Mouse (Mus musculus) adipocyte (in vitro differentiated cells): ENCODE results near the gene Kctd21.

Experiments
- DNase-seq: peaks from one replicate; pipeline ENCODE4 v3.0.0-alpha.2; 2016; ENCODE audit warnings: low spot score

The Kctd21 gene

DNA sequence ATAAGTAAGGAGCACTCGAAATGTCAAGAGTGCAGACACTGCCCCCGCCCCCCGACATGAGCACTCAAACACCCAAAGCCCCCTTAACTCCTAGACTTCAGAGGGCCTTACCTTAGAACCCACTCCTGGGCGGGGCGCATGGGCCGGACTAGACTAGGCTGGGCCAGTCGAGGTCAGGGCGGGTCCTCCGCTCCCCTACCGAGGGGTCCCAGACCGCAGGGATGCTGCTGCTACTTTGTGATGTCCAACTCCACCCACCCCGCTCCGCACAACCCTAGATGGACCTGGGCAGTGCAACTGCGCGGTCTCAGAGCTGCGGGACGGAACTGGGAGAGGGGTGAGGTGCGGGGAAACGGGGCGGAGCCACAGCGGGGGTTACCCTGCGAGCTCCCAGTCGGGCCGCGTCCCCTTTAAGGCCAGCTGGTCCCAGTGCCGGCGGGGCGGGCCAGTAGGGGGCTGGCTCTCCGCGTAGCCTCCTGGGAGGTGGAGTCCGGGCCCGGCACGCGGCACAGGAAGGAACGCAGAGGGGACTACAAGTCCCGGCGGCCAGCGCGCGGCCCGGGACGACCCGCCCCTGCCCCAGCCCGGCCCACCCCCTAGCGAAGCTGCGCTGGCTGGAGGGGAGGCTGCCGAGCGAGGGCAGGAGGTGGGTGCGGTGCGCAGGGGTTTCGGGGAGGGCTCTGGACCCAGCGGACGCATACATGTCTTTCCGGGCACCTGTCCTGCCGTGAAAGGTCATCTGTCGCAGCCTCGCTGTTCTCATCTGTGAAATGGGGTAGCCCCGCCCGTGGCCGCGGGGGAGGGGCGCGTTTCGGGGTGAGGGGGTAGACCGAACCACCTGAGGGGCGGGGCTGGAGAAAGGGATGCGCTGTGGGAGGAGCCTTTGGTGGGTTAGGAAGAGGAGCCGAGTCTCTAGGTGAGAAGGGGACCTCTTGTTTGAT lies at the start of gene Kctd21, which contains the start of gene Usp35:
Kctd21 (plus strand) TSS at position 602 of the 941 bp plus-strand sequence.
Usp35 (minus strand) TSS at position 295 of the 941 bp plus-strand sequence.
- DNase-seq = peak; percentile 87

DNA sequence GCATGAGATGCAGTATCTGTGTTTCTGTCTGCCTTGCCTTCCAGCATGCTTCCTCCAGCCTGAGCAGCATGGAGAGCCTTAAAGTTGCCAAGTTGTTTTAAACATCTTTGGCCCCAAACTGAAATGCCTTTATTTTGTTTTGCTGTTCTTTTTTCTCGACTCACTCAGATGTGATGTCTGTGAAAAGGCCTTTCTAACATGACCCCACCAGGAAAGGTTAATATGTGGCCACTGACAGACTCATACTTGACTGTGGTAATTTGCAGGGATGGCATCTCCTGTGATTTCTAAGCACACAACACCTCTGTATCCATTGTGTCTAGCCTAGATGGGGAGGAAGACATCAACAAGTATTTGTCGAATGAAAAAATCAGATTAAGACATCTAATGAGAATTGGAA lies 35.1 kb upstream of the Kctd21 start:
- no peak for DNase-seq

DNA sequence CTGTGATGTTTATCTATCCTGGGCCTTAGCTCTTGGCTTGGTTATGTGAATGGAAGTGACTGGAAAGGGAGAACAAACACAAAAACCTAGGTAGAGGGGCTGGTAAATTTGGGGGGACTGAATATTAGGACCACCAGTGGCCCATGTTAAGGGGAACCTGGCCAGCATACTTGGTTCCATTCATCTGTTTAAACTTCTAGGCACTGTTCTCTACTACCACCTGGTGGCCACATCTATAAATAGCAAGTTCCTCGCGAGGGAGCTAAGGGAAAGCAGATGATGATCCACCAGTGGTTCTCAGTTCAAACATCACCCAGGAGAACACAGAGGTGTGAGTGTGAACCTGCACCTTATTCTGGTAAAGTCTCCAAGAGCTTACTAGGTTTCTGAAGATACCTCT lies 34.7 kb upstream of the Kctd21 start:
- DNase-seq = peak; percentile 74

DNA sequence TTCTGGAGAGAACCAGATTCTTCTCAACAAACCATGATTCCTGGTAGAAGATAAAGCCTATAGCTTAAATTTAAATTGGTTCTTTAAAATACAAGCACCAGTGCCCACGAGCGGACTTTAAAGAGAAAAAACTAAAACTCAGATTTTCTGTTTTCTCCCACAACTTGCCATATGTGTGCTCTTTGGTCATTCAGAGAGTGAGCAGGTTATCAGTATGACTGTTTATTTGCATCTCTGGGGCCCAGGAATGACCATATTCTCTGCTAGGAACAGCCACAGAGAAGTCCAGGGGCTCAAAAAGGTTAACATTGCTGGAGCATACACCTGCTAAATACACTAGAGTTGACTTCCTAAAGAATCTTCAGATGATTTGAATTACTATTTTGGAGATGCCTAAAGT lies 33.8 kb upstream of the Kctd21 start:
- DNase-seq = no peak

DNA sequence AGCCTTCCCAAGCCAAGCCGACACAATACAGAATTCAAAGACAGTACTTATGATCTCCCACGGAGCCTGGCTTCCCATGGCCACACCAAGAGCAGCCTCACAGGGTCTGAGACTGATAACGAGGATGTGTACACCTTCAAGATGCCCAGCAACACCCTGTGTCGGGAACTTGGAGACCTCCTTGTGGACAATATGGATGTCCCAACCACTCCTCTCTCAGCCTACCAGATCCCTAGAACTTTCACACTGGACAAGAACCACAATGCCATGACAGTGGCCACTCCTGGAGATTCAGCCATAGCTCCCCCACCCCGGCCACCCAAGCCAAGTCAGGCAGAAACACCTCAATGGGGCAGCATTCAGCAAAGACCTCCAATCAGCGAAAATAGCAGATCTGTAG lies 33.2 kb upstream of the Kctd21 start:
- DNase-seq = no peak

DNA sequence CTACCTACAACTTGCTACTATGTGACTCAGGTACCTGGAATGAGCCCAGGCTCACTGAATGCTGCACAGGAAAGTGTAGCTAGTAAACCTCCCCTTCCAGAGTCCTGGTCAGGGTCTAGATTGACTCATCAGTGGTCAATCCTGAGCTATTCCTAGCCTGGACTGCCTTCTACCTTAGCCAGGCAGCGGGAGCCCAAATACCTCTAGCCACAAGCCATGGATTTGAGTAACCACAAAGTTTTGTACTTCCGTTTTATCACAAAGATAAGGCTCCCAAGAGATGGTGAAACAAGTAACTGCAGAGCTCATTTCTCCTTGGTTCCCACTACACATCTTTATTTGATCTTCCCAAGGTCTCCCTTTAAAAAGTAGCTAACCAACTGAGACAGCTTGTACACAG lies 31.2 kb upstream of the Kctd21 start:
- no peak for DNase-seq

DNA sequence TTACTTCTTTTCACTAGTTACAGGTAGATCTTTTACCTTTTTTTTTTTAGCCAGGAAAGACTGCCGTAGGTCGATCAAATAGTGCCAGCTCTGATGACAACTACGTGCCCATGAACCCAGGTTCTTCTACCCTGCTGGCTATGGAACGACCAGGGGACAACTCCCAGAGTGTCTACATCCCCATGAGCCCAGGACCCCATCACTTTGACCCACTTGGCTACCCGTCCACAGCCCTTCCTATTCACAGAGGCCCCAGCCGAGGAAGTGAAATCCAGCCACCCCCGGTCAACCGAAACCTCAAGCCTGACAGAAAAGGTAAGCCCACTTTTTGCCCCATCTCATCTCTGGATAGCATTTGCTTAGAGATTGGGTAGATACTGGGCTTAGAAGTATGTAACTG lies 30.8 kb upstream of the Kctd21 start:
- DNase-seq = no peak

DNA sequence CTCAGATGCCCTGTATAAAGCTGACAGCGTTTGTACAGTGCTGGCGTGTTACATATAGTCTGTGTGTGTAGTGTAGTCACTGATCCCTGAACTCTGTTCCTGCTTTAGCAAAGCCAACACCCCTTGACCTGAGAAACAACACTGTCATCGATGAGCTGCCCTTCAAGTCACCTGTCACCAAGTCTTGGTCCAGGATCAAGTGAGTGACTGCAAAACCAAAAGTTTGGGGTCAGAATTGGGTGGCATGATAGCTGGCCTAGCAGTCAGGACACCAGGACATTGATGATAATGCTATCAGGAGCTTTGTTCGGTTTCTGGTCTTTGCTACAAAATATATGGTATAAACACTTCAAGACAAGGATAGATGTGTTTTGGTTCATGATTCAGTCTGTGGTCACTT lies 29.9 kb upstream of the Kctd21 start:
- no peak for DNase-seq

DNA sequence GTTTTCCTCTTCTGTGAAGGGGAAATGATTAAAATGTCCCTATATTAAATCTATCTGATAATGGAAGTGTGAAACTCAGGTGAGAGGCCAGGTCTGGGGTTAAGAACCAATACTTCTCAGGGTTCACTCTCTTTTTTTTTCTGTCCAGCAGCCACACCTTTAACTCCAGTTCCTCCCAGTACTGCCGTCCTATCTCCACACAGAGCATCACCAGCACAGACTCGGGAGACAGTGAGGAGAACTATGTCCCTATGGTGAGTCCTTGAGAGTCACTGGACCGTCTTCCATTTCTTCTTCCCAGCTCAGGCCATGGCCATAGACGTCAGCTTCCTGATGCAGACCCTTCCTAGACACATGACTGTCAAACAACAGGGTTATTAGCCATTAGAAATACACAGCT lies 29.3 kb upstream of the Kctd21 start:
- no peak for DNase-seq

DNA sequence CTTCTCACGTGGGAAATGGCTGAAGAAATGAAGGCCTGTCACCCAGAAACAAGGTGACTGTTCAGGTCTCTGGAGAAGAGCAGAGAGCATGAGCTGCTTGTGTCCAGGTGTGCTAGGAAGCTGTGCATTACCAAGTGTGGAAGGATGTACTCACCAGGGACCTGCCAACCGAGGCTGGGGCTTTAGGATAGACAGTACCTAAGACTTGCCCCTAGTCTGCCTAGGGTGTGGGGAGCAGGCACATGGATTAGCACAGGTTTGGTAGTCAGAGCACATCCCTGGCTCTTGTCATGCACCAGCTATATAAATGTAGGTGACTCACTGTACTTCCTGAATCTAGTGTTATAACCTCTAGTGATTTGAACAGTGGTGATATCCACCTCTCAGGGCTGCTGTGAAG lies 28.5 kb upstream of the Kctd21 start:
- no peak for DNase-seq

DNA sequence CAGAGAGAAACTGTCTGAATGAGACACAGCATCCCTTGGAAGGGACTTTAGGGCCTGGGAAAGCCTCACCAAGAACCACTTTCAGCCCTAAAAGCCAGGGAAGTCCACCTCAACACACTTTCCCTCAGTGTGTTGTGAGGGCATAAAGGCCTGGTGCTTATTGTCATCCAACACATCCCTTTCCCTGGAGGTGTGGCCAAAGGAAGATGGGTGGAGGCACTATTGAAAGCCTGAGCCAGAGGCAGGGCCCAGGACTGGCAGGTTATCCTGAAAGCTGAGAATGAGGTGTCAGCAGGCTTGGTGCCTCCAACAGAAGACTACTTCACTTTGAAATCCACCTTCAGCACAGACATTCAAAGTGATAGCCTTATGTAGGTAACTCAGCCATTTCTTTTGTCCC lies 27.7 kb upstream of the Kctd21 start:
- DNase-seq = no peak

DNA sequence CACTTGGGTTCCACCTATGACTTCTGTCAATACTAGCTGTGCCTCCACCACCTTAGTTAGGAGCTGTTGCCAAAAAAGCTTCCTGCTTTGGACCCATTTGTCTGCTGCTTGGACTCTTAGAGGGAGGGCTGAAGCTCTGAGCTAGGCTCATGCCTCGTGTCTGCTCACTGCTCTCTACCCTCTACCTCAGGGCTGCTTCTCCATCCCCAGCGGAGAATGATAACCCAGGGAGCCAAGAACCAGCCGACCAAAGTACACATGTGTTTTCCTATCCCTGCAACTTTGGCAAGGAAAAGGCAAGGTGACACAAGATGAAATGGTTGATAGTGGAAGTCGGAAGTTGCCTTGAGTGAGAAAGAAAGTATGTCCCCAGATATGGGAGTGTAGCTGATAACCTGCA lies 26.9 kb upstream of the Kctd21 start:
- DNase-seq = no peak

DNA sequence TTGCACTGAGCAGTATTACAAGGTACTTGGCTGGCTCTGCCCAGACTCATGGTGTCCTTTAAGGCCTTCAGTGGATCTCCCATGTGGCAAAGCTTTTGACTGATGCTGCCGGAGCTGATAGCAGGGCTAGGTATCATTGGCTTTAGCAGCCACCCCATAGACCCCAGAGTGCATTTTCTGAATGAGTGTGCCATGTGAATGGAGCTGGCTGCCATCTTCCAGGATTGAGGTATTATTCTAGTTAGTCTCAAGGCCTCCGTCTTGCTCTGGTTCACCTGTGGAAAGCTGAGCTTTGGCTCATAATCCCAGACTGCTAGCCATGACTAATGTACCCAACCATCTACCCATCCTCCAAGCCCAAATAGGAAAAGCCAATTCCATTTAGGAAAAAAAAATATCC lies 25.3 kb upstream of the Kctd21 start:
- no peak for DNase-seq

DNA sequence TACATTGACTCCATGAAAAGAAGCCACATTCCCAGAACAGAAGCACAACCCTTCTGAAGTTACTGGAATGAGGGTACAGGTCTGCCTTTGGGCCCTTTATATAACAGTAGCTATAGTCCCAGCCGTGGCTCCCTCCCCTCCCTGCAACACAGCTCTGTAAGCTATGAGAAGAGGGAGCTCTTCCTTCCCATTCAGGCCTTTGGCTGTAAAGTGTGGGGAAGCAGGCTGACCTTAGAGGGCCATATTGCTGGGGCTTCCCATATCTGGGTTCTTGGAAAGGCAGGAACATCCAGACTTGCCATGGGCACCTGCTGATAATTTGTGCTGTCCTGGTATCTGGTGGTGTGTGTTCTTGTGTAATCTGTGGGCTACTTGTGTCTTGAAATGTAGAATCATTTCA lies 24.6 kb upstream of the Kctd21 start:
- DNase-seq = no peak

DNA sequence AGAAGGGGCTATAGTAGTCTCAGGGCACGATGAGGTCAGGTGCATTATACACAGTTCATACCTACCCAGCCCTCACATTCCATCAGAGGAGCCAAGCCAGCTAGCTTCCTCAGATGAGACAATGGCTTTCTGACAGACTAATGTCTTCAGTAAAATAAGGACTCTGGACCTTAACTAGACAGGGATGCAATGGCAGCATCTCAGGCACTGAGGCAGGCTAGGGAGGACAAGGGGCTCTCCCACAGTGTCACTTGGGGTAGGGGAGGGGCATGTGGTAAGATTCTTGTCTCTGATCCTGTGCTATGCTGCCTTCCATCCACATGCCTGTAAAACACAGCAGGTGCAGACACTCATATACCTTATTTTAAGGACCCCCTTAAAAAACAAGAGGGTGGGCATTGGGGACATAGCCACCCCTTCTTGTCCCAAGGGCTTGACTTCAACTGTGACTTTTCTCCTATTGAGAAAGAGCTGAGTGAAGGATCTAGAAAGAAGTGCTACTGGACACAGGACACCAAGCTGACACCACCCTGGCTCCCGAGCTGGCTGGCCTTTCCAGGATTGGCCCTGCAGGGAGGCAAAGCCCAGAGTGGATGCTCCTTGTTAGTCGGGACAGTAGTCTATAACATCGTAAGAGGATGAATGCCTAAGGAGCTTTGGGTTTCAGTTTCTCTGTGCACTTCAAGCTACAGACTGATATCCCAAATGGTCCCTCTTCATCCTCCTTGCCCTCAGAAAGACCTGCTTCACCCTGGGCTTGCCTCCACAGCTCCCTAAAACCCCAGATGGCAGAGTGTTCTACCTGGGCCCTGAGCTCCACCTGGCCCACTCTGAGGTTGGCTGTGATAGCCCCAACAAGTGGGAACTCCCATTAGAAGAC lies 22.4 kb upstream of the Kctd21 start:
- no peak for DNase-seq

DNA sequence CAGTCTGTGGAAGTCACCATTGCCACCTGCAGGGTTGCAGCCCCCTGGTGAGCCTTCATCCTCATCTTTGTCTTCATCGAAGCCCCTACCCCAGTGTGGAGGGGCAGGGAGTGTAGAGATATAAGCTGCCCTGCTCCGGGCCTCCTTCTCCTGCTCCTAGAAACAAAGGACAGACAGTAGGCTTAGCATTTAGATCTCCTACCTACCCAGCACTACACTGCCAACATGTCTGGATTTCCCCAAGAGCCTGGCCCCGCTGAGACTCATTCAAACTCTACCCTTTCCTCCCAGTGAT lies 21.8 kb upstream of the Kctd21 start:
- DNase-seq = no peak

DNA sequence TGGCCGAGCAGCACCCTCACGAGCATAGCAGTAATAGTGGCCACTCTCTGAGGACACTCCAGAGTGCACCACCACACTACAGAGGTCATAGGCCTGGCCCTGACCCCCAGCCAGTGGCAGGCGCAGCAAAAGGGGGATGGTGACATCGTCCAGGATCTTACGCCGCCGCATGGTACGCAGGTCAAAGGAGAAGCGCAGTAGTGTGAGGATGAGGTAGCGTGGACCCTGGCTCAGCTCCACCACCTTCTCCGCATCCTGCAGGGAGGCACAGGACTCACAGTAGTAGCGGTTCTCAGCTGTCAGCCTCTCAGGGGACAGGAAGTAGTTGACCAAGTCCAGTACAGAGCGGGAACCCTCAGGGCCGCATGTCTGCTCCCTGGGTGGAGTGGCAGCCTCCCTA lies 20.5 kb upstream of the Kctd21 start:
- no peak for DNase-seq

DNA sequence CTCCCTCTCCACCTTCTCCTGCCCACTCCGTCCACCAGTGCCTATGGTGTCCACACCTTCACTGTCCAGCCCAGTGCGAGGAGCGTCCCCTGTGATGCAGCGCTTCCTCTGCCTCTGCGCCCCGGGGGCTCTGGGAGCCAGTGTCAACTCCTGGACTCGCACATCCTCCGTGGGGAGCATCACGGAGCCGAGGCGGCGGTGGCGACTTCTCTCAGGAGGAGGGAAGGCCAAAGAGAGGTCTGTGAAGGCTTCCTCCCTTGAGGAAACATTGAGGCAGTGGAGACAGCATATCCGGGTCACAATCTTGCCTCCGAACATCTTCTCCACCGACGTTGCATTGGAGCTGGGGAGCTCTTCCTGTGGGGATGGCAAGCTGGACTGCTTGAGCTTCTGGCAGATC lies 19.9 kb upstream of the Kctd21 start:
- no peak for DNase-seq

DNA sequence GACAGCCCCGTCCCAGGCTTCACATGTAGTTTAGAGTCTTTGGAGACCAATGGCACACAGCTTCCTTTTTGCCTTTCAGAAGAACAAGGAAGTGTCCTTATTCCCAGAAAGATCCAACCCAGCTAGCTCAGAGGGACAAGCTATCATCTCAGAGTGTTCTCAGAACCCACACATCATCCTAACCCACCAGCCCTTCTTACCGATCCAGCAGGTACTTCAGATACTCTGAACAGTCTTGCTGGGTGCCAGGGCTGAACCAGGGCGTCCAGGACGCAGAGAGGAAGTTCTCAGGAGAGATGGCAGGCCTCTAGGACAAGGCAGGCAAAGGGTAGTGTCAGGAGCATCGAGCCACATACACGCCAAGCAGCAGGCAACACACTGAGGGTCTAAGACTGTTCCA lies 19.3 kb upstream of the Kctd21 start:
- DNase-seq = no peak

DNA sequence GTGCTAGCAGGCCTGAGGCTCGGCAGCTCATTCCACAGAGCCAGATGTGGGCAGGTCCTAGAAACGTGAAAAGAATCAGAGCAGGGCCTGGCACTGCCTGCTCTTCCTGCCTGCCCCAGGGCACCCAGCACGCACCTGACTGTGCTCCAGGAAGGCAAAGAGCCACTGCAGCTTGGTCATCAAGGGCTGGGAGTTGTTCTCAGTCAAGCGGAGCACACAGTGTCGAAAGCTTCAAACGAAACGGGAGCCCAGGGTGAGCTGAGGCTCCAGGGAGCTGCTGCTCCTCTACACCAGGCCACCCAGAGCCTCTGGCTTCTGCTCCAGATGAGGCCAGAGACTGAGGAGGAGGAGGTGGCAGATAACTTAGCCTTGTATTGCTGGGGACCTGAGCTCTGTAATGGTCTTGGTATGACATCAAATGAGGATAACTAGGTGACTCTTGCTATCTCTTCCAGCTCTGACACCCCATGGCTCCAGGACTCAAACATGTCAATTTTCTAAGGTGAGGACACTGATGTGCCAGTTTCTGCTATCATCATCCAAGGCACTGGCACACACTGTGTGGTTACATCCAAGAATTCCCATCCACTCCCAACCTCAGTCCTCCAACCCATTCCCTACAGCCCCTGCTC lies 18.6 kb upstream of the Kctd21 start:
- DNase-seq = no peak

DNA sequence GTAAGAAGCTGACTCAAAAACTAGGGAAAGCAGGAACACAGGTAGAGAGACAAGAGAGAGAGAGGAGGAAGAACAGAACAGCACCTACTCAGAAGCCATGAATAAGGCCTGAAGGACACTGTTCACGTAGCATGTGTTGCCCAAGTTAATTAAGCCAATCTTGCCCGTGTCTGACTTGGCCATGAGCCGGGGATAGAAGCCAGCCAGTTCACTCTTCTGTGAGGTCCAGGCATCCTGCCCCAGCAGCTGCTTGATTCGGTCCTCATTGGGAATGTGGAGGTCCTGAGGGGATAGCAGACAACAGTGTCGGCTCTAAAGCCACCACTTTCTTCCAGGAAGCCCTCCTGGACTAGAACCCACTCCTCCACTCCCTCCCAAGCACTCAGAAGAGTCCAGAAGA lies 17.5 kb upstream of the Kctd21 start:
- DNase-seq = no peak

DNA sequence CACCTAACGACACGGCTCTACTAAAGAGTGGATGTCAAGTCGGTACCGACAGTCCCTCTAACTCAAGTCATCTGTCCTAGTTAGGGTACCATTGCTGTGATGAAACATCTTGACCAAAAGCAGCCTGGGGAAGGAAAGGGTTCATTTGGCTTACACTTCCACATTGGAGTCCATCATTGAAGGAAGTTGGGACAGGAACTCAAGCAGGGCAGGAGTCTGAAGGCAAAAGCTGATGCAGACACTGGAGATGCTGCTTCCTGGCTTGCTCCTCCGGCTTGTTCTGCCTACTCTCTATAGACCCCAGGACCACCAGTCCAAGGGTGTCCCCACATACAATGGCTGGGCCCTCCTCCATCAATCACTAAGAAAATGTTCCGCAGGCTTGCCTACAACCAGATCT lies 16.5 kb upstream of the Kctd21 start:
- DNase-seq = no peak

DNA sequence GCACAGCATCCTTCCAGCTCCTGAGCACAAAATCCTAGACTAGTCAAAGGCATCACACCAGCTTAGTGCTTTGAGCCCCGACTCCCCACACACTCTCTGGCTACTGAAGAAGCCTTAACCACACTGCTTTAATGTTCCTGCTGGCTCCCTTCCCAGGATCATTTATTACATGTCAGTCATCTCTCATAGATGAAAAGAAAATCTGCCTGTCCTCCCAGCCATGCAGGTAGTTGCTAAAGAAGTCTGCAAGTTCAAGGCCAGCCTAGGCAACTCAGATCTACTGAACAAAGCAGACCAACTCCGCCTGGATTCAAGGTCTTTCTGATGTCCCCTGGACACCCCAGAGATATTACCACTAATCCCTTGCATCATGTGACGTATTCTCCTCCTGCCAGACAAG lies 14.4 kb upstream of the Kctd21 start:
- DNase-seq = no peak
